9 mouse cellular contexts compared by ENCODE assay signal in the genomic region with DNA sequence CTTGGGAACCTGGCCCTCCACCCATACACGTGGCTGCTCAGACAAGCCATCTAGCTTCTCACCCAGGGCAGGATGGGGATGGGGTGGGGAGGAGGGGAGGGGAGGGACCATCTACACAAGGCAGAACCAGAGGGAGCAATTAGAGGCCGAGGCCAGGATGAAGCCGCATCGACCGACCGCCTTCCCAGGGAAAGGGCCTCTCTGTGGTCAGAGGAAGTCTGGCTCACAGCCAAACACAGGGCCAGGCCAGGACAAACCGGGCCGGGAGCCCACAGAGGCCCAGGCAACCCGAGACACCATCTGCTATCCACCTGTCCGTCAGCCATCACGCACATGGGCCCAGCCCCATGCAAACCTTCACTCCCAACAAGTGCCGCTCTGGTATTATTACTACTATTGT. TPM values are rescaled to one million over a fixed set of nuclear protein-coding genes. Genes with fewer than 3 reads are reported as not detected.
DNase-seq lines count a peak whose midpoint lies in the region; ATAC-seq and TF ChIP-seq lines count a peak whose summit lies in the region.
"Had no signal": no experiment of that assay in that cellular context is flagged by ENCODE, and none has a peak within 500 bp of the region (broad histone marks: within the 10 kb centered on the region; RNA-seq: fewer than 3 reads in every experiment).

No protein-coding gene starts in this region.

- peak overlapping the region; percentile 41 for H3K4me2 ChIP-seq in hindbrain, postnatal 0 days (ENCODE audit: low read depth, low read length)
- peak overlapping the region; percentile 52; the same call in 1 of the 2 replicates for H3K4me2 ChIP-seq in liver, embryonic 13.5 days

- H3K27ac ChIP-seq in hindbrain, postnatal 0 days = peak overlapping the region; percentile 83
- H3K27ac ChIP-seq in liver, embryonic 13.5 days = no peak overlapping the region
- peak overlapping the region; percentile 90 for H3K27ac ChIP-seq in olfactory bulb, adult 2 months (ENCODE audit: insufficient read depth, low read depth, low read length)

- peaks cover 73% of the 10 kb centered on the region for H3K4me1 ChIP-seq in hindbrain, postnatal 0 days (ENCODE audit: insufficient read depth, low read length)
- peaks cover 70% of the 10 kb centered on the region for H3K4me1 ChIP-seq in liver, embryonic 13.5 days (replicated peaks)
- peaks cover 76% of the 10 kb centered on the region for H3K4me1 ChIP-seq in olfactory bulb, adult 2 months (ENCODE audit: control insufficient read depth, insufficient read depth, low read length)

- no peaks in the 10 kb centered on the region for H3K36me3 ChIP-seq in hindbrain, postnatal 0 days (ENCODE audit: insufficient read depth, low read length)
- no peaks in the 10 kb centered on the region for H3K36me3 ChIP-seq in liver, embryonic 13.5 days

- H3K9me3 ChIP-seq in hindbrain, postnatal 0 days (ENCODE audit: low read length) = no peaks in the 10 kb centered on the region
- H3K9me3 ChIP-seq in liver, embryonic 13.5 days (replicated peaks) = no peaks in the 10 kb centered on the region
- H3K9me3 ChIP-seq: megakaryocyte, embryonic 14.5 days had no signal

- DNase-seq in ovary, adult 18-20 months (ENCODE audit: low spot score) = peak; percentile 70
- DNase-seq in ovary, postnatal 10 days (ENCODE audit: low spot score) = no peak
- peak; percentile 98 to 99 for DNase-seq in cerebellum, postnatal 36 days
- peak; percentile 90 for DNase-seq in gastrocnemius, postnatal 25 days
- peak; percentile 93 for DNase-seq in hindbrain, postnatal 0 days (ENCODE audit: low spot score)
- no peak for DNase-seq in liver, embryonic 13.5 days
- no peak for DNase-seq in natural killer cell, adult 2 months (ENCODE audit: low spot score in 2 of 2)

- no peaks in the 10 kb centered on the region for H3K27me3 ChIP-seq in hindbrain, postnatal 0 days (ENCODE audit: insufficient read depth, low read length)
- no peaks in the 10 kb centered on the region for H3K27me3 ChIP-seq in liver, embryonic 13.5 days

- 6% methylated on average over 12 of the region's 12 CpGs for WGBS in hindbrain, postnatal 0 days
- 35% methylated on average over 12 of the region's 12 CpGs for WGBS in liver, embryonic 13.5 days (ENCODE audit: insufficient replicate concordance)
- 11% methylated on average over 12 of the region's 12 CpGs for WGBS in olfactory bulb, adult 2 months

- H3K9ac ChIP-seq in hindbrain, postnatal 0 days (replicated peaks; ENCODE audit: low read length) = peak overlapping the region; percentile 46; the same call in 1 of the 2 replicates
- H3K9ac ChIP-seq in liver, embryonic 13.5 days = no peak overlapping the region

- peak; percentile 75 for ATAC-seq in hindbrain, postnatal 0 days
- peak; percentile 42 for ATAC-seq in liver, embryonic 13.5 days (ENCODE audit: low read depth)

- no peak for TF ChIP-seq CTCF in hindbrain, postnatal 0 days (IDR thresholded peaks at IDR 0.05; ENCODE audit: low read depth)
- TF ChIP-seq CTCF in olfactory bulb, adult 2 months (IDR thresholded peaks at IDR 0.05; ENCODE audit: insufficient read depth, low read depth, low read length) = no peak

- H3K4me3 ChIP-seq in hindbrain, postnatal 0 days (ENCODE audit: low read length) = no peak overlapping the region
- H3K4me3 ChIP-seq in liver, embryonic 13.5 days (replicated peaks) = no peak overlapping the region
- no peak overlapping the region for H3K4me3 ChIP-seq in olfactory bulb, adult 2 months (ENCODE audit: insufficient read depth, low read depth, low read length)

- no peak for TF ChIP-seq POLR2A in olfactory bulb, adult 2 months (IDR thresholded peaks at IDR 0.05; ENCODE audit: insufficient read depth, low read depth, low read length)

RNA-seq across cellular contexts. Expression of gene Ncor2, which starts 19.7 kb away (rescaled TPM):
- 100 to 1,000 TPM in 1 of 2 experiments, 10 to 100 TPM in 1; 92.7 to 108 TPM for total RNA-seq in gastrocnemius, postnatal 25 days (2021)
- 35.4 and 37.5 TPM in 2 replicates for total RNA-seq in hindbrain, postnatal 0 days (2014; rRNA removed)
- 20.9 and 22.7 TPM in 2 replicates for polyA plus RNA-seq in hindbrain, postnatal 0 days (2015; fragmentation: Nextera tagmentation; extraction: Ambion mirVana)
- 3.9 and 4.5 TPM in 2 replicates for polyA plus RNA-seq in liver, embryonic 13.5 days (2015; fragmentation: Nextera tagmentation; extraction: Ambion mirVana)
- not detected in 2 replicates for polyA plus RNA-seq in olfactory bulb, adult 2 months (2012; ENCODE audit: insufficient read depth, insufficient read length, low replicate concordance, missing spikeins)

Comparison
In these comparisons a context has a peak if more than half of its experiments do, and no peak if none do; other contexts are left out.
1. DNase-seq: peak in ovary, adult 18-20 months (single experiment), cerebellum, postnatal 36 days (2 of 2), gastrocnemius, postnatal 25 days (single experiment) and hindbrain, postnatal 0 days (single experiment); none in ovary, postnatal 10 days (single experiment), liver, embryonic 13.5 days (single experiment) and natural killer cell, adult 2 months (0 of 2).